Mouse (Mus musculus) liver, embryonic 13.5 days (tissue): ENCODE data around the gene Flywch2. TPM values are rescaled to one million over a fixed set of nuclear protein-coding genes. Genes with fewer than 3 reads are reported as not detected.

Experiments used
- ATAC-seq: fragments of 200-750 bp; cut with Nextera tagmentation; 2 replicates; pipeline ENCODE4 v1.8.0; 2017; ENCODE audit warnings: low read depth, mild to moderate bottlenecking, moderate number of reproducible peaks, moderate library complexity
- DNase-seq: peaks from one replicate; pipeline ENCODE4 v3.0.0; 2022
- H3K27ac ChIP-seq: fragments of 300-500 bp; sonication (generic); 2 replicates; pipeline ENCODE4 v1.5.1; 2015; ENCODE audit warnings: moderate library complexity, mild to moderate bottlenecking, inconsistent platforms
- H3K27me3 ChIP-seq: fragments of 300-500 bp; sonication (generic); 2 replicates; pipeline ENCODE4 v1.6.1; 2015; ENCODE audit warnings: mild to moderate bottlenecking, inconsistent platforms
- H3K36me3 ChIP-seq: fragments of 300-500 bp; sonication (generic); 2 replicates; pipeline ENCODE4 v1.6.1; 2015; ENCODE audit warnings: mild to moderate bottlenecking, inconsistent platforms
- H3K4me1 ChIP-seq: fragments of 300-500 bp; sonication (generic); replicated peaks from 2 replicates; pipeline ENCODE4 v1.6.1; 2015; ENCODE audit warnings: inconsistent platforms
- H3K4me2 ChIP-seq: fragments of 300-500 bp; sonication (generic); 2 replicates; pipeline ENCODE4 v1.6.1; 2015; ENCODE audit warnings: inconsistent platforms, mild to moderate bottlenecking, moderate library complexity
- H3K4me3 ChIP-seq: fragments of 300-500 bp; sonication (generic); replicated peaks from 2 replicates; pipeline ENCODE4 v1.5.1; 2015; ENCODE audit warnings: mild to moderate bottlenecking, inconsistent platforms
- H3K9ac ChIP-seq: fragments of 300-500 bp; sonication (generic); 2 replicates; pipeline ENCODE4 v1.6.1; 2015; ENCODE audit warnings: mild to moderate bottlenecking, inconsistent platforms
- H3K9me3 ChIP-seq: fragments of 300-500 bp; sonication (generic); replicated peaks from 2 replicates; pipeline ENCODE4 v1.6.1; 2016; ENCODE audit warnings: inconsistent platforms
- WGBS: fragments of 180-500 bp; shearing (Covaris S2); methylation state at CpG from one replicate; pipeline ENCODE4 v1.1.7; 2015; ENCODE audit not compliant: insufficient replicate concordance; 5-methylcytosine and 5-hydroxymethylcytosine counted together
- polyA plus RNA-seq: library from polyadenylated mRNA; unstranded; fragments of >200 nt; fragmentation: Nextera tagmentation; extraction: Ambion mirVana; gene quantifications from 2 replicates; pipeline ENCODE4 v1.2.1, GENCODE M21; 2015

The Flywch2 gene
- polyA plus RNA-seq, result 1.3 and 1.4 TPM in 2 replicates

DNA sequence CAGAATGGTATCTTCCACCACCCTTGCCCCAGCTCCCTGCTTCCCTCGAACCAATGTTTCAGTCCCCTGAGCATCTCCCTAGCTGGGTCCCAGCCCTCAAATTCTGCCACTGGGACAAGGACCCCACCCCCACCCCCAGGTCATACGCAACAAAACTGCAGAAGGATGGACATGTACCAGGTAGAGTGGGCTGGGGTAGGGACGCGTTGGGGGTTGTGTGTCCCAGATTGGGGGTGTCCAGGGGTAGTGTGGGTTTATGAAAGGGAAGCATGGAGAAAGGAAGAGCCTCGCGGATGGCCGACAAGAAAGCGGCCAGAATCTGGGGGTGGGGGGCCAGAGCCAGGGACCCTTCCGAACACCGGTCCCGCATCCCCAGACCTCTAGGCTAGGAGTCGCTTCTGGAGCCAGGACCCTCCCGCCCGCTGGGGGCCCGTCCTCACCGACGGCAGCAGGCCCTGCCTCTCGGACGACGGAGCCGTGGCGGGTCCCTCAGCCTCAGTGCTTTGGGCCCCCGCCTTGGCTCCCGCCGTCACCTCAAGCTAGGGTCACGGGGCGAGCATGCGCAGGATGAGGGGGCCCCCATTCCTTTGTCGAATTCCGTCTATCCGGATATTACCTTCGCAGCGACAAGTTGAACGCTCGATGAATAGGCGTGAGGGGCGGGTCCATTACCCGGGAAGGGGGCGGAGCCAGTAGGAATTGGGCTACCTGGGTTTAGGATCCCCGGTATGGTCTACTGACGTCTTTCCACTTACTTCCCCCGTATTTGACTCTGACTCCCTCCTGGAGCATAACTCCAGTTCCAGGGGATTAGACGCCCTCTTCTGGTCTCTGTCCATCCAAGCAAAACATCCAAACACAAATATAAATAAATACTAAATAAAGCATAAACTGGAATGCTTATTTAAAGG lies at the start of gene Flywch2:
Gene Flywch2, minus strand, starts transcription at position 521 of the 911 bp plus-strand sequence.
- no peak within 1 kb of the TSS for H3K27ac ChIP-seq
- H3K27me3 ChIP-seq, result peaks cover 9% of the 10 kb centered on the region; the same call in 1 of the 2 replicates
- peaks cover 34% of the 10 kb centered on the region for H3K4me1 ChIP-seq
- peak within 1 kb of the TSS; percentile 72 for H3K9ac ChIP-seq
- ATAC-seq (peak; percentile 75), DNase-seq (peak; percentile 72)
- no peaks in the 10 kb centered on the region for H3K36me3 ChIP-seq
- peak within 1 kb of the TSS; percentile 95 for H3K4me2 ChIP-seq
- peak within 1 kb of the TSS; percentile 65 for H3K4me3 ChIP-seq
- H3K9me3 ChIP-seq, result no peaks in the 10 kb centered on the region
- WGBS, result 7% methylated on average over 43 of the region's 43 CpGs

DNA sequence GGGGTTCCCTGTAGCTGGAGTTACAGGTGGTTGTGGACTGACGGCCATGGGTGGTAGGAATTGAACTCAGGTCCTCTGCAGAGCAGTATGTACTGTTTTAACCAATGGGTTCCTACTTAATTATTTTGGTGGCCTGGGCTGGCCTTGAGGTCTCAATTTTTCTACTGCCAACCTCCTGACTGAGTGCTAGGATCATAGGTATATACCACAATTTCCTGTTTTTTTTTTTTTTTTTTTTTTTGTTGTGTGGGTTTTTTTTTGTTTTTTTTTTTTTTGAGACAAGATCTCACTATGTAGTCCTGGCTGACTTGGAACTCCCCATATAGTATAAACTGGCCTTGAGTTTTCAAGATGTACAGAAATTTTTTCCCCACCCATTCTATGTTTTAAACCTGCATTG lies 45.3 kb upstream of the Flywch2 start:
- 68% methylated on average over 1 of the region's 1 CpGs for WGBS

DNA sequence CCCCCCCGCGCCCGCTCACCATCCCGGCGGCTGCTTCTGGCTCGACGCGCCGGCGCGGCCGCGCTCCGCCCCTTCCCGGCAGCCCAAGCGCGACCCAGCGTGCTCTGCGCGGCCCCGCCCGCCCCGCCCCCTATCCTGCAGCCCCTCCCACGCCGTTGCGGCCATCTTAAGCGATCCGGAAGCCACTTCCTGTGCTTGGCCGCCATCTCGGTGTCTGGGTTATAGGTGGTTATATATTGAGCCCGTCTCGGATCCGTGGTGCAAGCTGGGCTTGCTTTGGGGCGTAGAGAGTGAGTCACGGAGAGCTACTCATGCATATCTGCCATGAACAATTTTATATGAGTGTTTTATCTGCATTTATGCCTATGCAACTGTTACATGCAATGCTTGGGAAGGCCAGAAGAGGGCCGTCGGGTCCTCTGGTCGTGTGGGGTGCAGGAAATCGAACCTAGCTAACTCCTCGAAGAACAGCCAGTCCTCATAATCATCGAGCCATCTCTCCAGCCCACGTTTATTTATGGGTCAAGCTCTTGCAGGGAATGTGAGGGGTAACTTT lies 43.3 kb upstream of the Flywch2 start, which contains the start of gene Elob:
Gene Elob, minus strand, starts transcription at position 73 of the 556 bp plus-strand sequence.
- peak within 1 kb of the TSS; percentile 92 for H3K4me2 ChIP-seq
- ATAC-seq (peak; percentile 93), DNase-seq (peak; percentile 70)
- H3K4me1 ChIP-seq, result peaks cover 33% of the 10 kb centered on the region
- under 1% methylated on average over 28 of the region's 42 CpGs for WGBS
- no peaks in the 10 kb centered on the region for H3K9me3 ChIP-seq
- H3K4me3 ChIP-seq, result peak within 1 kb of the TSS; percentile 77
- H3K27ac ChIP-seq, result peak within 1 kb of the TSS; percentile 82
- peak within 1 kb of the TSS; percentile 90 for H3K9ac ChIP-seq
- H3K27me3 ChIP-seq, result peaks cover 38% of the 10 kb centered on the region
- H3K36me3 ChIP-seq, result peaks cover 32% of the 10 kb centered on the region

More for the DNA sequence above, 45.3 kb upstream of the Flywch2 start:
- Histone ChIP-seq H3K27ac (no peak overlapping the region), H3K4me2 (no peak overlapping the region), H3K4me1 (peaks cover 27% of the 10 kb centered on the region), H3K36me3 (peaks cover 11% of the 10 kb centered on the region), H3K9ac (no peak overlapping the region), H3K9me3 (no peaks in the 10 kb centered on the region), H3K4me3 (no peak overlapping the region), H3K27me3 (peaks cover 55% of the 10 kb centered on the region)
- ATAC-seq (no peak), DNase-seq (no peak)

DNA sequence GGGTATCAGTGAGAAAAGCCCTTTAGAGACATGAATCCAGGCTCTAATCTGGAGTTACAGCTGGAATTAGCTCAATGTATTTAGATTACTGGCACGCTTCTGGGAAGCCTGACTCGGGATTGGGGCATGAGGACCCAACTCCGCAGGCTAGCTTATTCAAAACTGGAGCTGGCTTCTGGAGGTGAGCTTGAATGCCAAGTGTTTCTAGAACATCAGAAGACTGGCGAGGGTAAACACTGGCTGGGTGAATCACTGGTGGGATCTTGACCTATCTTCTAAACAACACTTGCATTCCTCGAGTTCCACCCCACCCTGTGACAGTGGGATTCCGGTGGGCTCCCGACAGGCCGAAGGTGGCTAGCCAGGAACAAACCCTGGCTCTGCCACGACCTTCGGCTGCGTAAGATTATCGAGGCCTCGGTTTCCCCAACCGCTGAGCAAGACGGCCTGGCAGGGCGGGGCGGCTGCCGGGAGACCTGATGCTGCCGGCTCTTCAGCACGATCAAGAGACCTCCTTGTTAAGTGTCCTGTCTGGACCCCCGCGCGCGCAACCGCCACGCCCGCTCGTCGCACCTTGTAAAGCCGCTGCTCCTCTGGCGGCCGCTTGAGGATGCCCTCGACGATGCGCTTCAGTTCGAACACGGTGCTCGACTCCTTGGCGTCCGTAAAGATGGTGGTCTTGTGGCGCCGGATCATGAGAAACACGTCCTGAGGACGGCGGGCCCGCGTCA lies 42.6 kb upstream of the Flywch2 start:
- Histone ChIP-seq H3K36me3 (peaks cover 39% of the 10 kb centered on the region), H3K9me3 (no peaks in the 10 kb centered on the region), H3K27me3 (peaks cover 31% of the 10 kb centered on the region), H3K27ac (peak overlapping the region; percentile 82), H3K9ac (peak overlapping the region; percentile 90), H3K4me1 (peaks cover 33% of the 10 kb centered on the region), H3K4me3 (peak overlapping the region; percentile 77), H3K4me2 (peak overlapping the region; percentile 92)
- WGBS, result under 1% methylated on average over 47 of the region's 47 CpGs
- DNase-seq, result peak; percentile 64
- ATAC-seq, result peak; percentile 70

DNA sequence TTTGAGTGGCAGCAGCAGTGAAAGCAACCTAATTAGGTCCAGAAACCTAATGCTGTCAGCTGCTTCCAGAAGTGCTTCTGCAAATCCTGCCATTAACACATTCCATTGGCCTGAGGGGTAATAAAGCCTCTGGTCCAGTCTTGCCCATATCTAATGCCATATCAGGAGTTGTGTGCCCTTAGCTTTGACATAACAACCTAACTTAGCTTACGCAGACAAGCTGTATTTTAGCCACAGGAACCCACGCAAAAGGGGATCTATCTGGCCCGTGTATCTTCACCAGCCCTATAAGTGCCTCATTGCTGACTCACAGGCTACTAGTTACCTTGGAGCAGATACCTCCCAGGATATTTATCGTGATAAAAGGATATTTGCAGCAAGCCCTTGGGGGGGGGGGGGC lies 39.7 kb upstream of the Flywch2 start:
- no peaks in the 10 kb centered on the region for H3K9me3 ChIP-seq
- no peak overlapping the region for H3K27ac ChIP-seq
- H3K4me3 ChIP-seq, result no peak overlapping the region
- peaks cover 67% of the 10 kb centered on the region for H3K36me3 ChIP-seq
- no peak overlapping the region for H3K9ac ChIP-seq
- ATAC-seq, result no peak
- peaks cover 33% of the 10 kb centered on the region for H3K4me1 ChIP-seq
- DNase-seq, result no peak
- 76% methylated on average over 4 of the region's 4 CpGs for WGBS
- no peak overlapping the region for H3K4me2 ChIP-seq
- H3K27me3 ChIP-seq, result peaks cover 6% of the 10 kb centered on the region; the same call in 1 of the 2 replicates

DNA sequence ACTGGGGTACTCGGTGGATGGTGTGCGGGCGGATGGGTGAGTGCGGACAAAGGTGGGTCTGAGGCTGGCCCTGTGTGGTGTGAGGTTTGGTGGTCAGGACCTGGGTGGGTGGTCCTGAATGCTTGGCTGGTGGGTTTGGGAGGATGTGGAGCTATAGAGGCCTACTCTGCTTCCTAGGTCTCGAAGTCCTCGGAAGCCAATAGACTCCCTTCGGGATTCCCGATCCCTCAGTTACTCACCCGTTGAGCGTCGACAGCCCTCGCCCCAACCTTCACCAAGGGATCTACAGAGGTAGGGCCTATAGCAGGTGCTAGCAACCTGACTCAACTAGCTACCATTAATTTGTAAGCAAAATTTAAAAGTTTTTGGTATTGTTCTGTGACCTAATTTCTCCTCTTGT lies 37.7 kb upstream of the Flywch2 start:
- Histone ChIP-seq H3K4me2 (no peak overlapping the region), H3K4me3 (no peak overlapping the region), H3K4me1 (peaks cover 27% of the 10 kb centered on the region), H3K9me3 (peaks cover 15% of the 10 kb centered on the region), H3K9ac (no peak overlapping the region), H3K36me3 (peaks cover 87% of the 10 kb centered on the region), H3K27me3 (no peaks in the 10 kb centered on the region), H3K27ac (no peak overlapping the region; the same call in 1 of the 2 replicates)
- WGBS, result 90% methylated on average over 12 of the region's 12 CpGs
- ATAC-seq (no peak), DNase-seq (no peak)

DNA sequence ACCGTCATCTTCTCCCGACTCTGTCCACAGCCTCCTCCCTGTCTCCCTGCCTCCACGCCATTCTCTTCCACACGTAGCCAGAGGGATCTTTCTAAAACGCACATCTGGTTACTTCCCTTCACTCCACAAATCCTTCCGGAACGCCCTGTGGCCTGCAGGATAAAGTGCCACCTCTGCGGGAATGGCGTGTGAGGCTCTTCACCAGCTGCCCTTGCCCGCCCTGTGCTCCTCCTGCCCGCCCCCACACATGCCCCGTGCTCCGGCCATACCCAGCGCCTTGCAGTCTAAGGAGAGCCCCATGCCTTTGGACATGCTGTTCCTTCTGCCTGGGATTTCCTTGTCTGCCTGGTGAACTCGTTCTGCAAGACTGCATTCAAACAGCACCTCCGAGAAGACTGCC lies 37.1 kb upstream of the Flywch2 start:
- Histone ChIP-seq H3K36me3 (peaks cover 93% of the 10 kb centered on the region), H3K4me2 (no peak overlapping the region), H3K27ac (no peak overlapping the region; the same call in 1 of the 2 replicates), H3K9ac (no peak overlapping the region), H3K4me3 (no peak overlapping the region), H3K9me3 (peaks cover 21% of the 10 kb centered on the region), H3K27me3 (no peaks in the 10 kb centered on the region), H3K4me1 (peaks cover 23% of the 10 kb centered on the region)
- no peak for ATAC-seq
- WGBS, result 87% methylated on average over 16 of the region's 16 CpGs
- DNase-seq, result no peak

DNA sequence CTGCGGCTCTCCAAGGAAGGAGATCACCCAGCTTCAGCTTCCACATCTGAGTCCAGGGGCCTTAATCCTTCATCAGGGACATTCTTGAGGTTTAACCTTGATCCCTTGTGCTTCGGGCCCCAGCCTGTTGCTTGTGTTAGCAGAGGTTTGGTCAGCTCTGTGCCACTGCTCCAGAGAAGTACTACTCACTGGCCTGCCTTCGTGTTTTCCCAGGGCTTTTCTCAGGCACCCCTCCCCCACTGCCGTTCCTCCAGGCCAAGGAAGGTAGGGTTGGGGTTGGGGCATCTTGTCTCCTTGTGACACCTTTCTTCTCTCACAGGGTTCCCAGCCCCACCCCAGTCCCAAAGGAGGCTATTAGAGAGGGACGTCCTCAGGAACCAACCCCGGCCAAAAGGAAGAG lies 36.2 kb upstream of the Flywch2 start:
- no peaks in the 10 kb centered on the region for H3K27me3 ChIP-seq
- ATAC-seq, result no peak
- no peak overlapping the region for H3K4me2 ChIP-seq
- no peak for DNase-seq
- peaks cover 99% of the 10 kb centered on the region for H3K36me3 ChIP-seq
- H3K4me1 ChIP-seq, result peaks cover 14% of the 10 kb centered on the region
- H3K4me3 ChIP-seq, result no peak overlapping the region
- WGBS, result 75% methylated on average over 6 of the region's 6 CpGs
- no peak overlapping the region for H3K9ac ChIP-seq
- H3K27ac ChIP-seq, result no peak overlapping the region
- peaks cover 29% of the 10 kb centered on the region for H3K9me3 ChIP-seq

DNA sequence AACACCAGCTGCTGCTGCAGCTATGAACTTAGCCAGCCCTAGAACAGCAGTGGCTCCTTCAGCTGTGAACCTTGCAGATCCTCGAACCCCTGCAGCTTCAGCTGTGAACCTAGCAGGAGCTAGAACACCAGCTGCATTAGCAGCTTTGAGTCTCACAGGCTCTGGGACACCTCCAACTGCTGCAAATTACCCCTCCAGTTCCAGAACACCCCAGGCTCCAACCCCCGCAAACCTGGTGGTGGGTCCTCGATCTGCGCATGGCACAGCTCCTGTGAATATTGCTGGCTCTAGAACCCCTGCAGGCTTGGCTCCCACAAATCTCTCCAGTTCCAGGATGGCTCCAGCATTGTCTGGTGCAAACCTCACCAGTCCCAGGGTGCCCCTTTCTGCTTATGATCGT lies 34.9 kb upstream of the Flywch2 start:
- H3K9me3 ChIP-seq, result peaks cover 32% of the 10 kb centered on the region
- no peak overlapping the region for H3K27ac ChIP-seq
- H3K4me1 ChIP-seq, result 0 out of 2 replicates have a peak, but pooled peaks cover 3% of the 10 kb centered on the region
- no peak overlapping the region for H3K9ac ChIP-seq
- H3K27me3 ChIP-seq, result no peaks in the 10 kb centered on the region
- H3K4me2 ChIP-seq, result no peak overlapping the region
- H3K4me3 ChIP-seq, result no peak overlapping the region
- DNase-seq (no peak), ATAC-seq (no peak)
- 90% methylated on average over 5 of the region's 5 CpGs for WGBS
- peaks cover 100% of the 10 kb centered on the region for H3K36me3 ChIP-seq

DNA sequence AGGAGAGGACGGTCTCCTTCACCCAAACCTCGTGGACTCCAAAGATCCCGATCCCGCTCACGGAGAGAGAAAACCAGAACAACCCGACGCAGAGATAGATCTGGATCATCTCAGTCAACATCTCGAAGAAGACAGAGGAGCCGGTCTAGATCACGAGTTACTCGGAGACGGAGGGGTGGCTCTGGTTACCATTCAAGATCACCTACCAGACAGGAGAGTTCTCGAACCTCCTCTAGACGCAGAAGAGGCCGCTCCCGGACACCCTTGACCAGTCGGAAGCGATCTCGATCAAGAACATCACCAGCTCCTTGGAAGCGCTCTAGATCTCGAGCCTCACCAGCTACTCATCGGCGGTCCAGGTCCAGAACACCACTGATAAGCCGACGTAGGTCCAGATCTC lies 33.4 kb upstream of the Flywch2 start:
- Histone ChIP-seq H3K36me3 (peaks cover 100% of the 10 kb centered on the region), H3K9me3 (peaks cover 42% of the 10 kb centered on the region), H3K27ac (no peak overlapping the region), H3K4me1 (no peaks in the 10 kb centered on the region), H3K9ac (no peak overlapping the region), H3K4me3 (no peak overlapping the region), H3K4me2 (no peak overlapping the region), H3K27me3 (no peaks in the 10 kb centered on the region)
- DNase-seq (no peak), ATAC-seq (no peak)
- 96% methylated on average over 25 of the region's 25 CpGs for WGBS

DNA sequence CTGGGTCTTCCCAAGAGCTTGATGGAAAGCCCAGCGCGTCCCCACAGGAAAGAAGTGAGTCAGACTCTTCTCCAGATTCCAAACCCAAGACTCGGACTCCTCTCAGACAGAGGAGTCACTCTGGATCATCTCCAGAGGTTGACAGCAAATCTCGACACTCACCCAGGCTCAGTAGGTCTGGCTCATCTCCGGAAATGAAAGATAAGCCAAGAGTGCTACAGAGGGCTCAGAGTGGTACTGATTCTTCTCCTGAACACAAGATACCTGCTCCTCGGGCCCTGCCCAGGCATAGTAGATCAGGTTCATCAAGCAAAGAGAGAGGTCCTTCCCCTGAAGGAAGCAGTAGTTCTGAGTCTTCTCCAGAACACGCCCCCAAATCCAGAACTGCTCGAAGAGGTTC lies 32.7 kb upstream of the Flywch2 start:
- Histone ChIP-seq H3K9ac (no peak overlapping the region), H3K9me3 (peaks cover 42% of the 10 kb centered on the region), H3K4me1 (no peaks in the 10 kb centered on the region), H3K27me3 (no peaks in the 10 kb centered on the region), H3K27ac (no peak overlapping the region), H3K4me2 (no peak overlapping the region), H3K36me3 (peaks cover 100% of the 10 kb centered on the region), H3K4me3 (no peak overlapping the region)
- WGBS, result 94% methylated on average over 8 of the region's 8 CpGs
- DNase-seq (no peak), ATAC-seq (no peak)
